Mouse (Mus musculus) macrophage (primary cell): ENCODE measurements around the gene Hmgn3. TPM values are rescaled to one million over a fixed set of nuclear protein-coding genes. Genes with fewer than 3 reads are reported as not detected.

Experiments used
- H3K27ac ChIP-seq: fragments of 350-480 bp; formaldehyde crosslinking; 2 replicates; pipeline ENCODE4 v1.9.0; 2021
- H3K36me3 ChIP-seq: fragments of 350-480 bp; formaldehyde crosslinking; 2 replicates; pipeline ENCODE4 v1.9.0; 2021; ENCODE audit errors: inconsistent target
- H3K4me3 ChIP-seq: fragments of 350-480 bp; formaldehyde crosslinking; 2 replicates; pipeline ENCODE4 v1.9.0; 2021; ENCODE audit errors: inconsistent target
- H3K79me2 ChIP-seq: fragments of 350-480 bp; formaldehyde crosslinking; 2 replicates; pipeline ENCODE4 v1.9.0; 2021; ENCODE audit errors: inconsistent target
- WGBS: methylation state at CpG from one replicate; pipeline ENCODE4 v1.1.7; 2026; ENCODE audit warnings: inconsistent platforms; ENCODE audit not compliant: missing documents; 5-methylcytosine and 5-hydroxymethylcytosine counted together
- polyA plus RNA-seq: library from polyadenylated mRNA; stranded (reverse); fragments of 250-400 nt; gene quantifications from 3 replicates; pipeline ENCODE4 v1.2.4, GENCODE M21; 2018; ENCODE audit warnings: inconsistent platforms

The Hmgn3 gene
- polyA plus RNA-seq, 1 experiment from 2014 or later, result 3.3 TPM

GRCm38 (mm10) chr9:83079724-83080123 is 66.8 kb downstream of the Hmgn3 start:
- Histone ChIP-seq H3K36me3 (no peaks in the 10 kb centered on the region), H3K4me3 (no peak overlapping the region), H3K27ac (no peak overlapping the region), H3K79me2 (no peaks in the 10 kb centered on the region)
- WGBS, result 100% methylated on average over 3 of the region's 3 CpGs

GRCm38 (mm10) chr9:83068246-83068645 is 78.2 kb downstream of the Hmgn3 start:
- WGBS, result 75% methylated on average over 5 of the region's 5 CpGs
- Histone ChIP-seq H3K27ac (no peak overlapping the region), H3K79me2 (no peaks in the 10 kb centered on the region), H3K4me3 (no peak overlapping the region), H3K36me3 (no peaks in the 10 kb centered on the region)

GRCm38 (mm10) chr9:83061289-83061688 is 85.2 kb downstream of the Hmgn3 start:
- no peak overlapping the region for H3K27ac ChIP-seq
- WGBS, result 95% methylated on average over 11 of the region's 11 CpGs
- no peak overlapping the region for H3K4me3 ChIP-seq
- H3K36me3 ChIP-seq, result no peaks in the 10 kb centered on the region
- no peaks in the 10 kb centered on the region for H3K79me2 ChIP-seq

Other genes starting within 250 kb of the Hmgn3 start
- 12.0 to 15.6 TPM (median 13.3 TPM) in 3 replicates for gene Phip, start 171.2 kb downstream of the Hmgn3 start, polyA plus RNA-seq